Mouse (Mus musculus) urinary bladder, postnatal 25 days (tissue): ENCODE measurements around the gene Dner.

Experiments used
- DNase-seq: peaks from one replicate; pipeline ENCODE4 v3.0.0; 2022; ENCODE audit warnings: low spot score

The Dner gene

DNA sequence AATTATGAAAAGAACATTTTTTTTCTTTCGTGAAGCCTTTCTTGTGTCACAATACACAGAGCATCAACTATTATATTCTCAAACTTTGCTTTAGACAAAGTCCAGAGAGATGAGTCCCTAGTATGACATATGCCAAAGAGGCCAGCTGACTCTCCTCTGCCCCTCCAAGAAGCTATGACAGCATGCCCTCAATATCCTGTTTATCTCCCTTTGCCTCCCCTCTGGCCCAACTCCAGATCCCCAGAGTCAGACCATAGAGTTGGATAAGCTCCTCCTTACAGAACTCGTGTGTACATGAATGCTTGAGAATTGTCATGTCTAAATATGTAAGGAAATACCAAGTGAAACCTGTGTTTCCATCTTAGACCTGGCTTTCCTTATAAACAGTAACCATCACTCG, 170.5 kb downstream of the Dner start:
- DNase-seq, result no peak

DNA sequence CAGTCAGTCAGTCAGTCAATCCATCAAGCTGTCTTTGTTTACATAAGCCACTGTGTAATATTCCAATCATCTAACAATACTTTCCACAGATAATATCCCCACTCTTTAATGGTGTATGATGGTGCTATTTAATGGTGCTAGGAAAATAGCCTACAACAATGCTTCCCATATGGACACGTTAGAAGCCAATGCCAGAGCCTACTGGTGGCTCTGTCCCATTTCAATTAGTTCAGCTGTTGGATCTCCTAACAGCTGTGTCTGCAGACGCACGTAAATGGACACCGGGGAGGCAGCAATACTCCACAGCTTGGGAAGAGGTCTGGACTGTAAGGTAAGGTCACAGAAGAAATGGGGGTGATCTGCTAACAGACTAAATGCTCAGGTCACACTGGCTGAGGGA, 171.6 kb downstream of the Dner start:
- DNase-seq, result no peak

DNA sequence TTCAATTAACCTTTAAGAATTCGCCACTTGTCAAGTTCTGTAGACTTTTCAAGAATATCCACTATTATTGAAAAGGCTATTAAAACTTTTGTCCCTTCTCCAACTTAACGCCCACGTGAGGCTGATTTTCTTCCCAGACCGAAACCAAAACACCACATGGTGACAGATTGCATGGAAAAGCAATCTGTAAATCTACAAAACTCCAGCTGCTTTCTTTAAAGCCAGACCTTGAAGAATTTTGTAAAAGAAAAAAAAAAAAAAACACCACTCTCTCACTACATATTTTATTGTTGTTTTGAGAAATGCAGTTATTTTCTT, 173.1 kb downstream of the Dner start:
- no peak for DNase-seq

DNA sequence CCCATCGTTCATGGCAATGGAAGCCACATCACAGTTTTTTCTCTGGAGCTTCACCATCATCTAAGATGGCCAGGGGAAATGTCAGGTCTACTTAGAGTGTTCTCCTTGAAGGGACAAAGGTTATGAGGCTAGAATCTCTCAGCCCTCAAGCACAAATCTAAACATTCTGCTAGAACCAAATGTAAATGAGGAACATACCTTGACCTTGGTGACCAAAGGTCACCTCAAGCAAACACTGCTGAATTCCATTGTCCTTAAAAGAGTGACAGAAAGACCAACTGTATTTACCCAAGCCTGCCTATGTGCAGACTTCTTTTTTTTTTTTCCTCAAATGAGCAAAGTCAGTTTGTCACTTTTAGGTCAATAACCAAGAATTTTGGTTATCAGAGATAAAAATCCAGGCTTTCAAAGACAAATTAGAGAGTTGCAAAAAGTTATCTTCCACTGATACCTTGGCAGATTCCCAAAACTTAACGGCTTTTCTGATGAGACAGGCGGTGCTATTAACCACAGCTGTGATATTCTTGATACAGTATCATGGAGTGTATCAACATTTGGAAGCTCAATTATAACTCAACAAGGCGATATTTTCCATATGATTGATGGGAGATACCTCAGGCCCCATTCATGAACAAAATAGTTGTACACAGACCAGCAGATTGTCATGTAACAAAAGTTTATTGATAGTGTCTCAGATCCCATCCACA, 173.6 kb downstream of the Dner start:
- DNase-seq, result no peak

DNA sequence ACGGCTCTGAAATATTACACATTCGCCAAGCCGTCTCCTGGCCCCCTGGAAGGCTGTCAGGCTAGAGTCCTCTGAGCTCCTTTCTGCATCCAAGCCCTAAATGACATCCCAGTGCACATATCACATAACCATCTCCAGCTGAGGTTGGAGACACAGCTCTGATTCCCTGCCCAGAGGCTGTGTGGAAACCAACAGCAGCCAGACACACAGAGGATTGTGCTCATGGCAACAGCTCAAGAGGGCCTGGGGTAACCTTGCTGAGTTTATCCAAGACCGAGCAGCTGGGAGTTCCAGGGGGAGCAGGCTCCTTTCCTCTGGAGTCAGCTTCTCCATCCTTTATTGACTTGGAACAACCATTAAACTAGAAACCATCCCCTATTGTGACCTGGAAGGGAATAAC, 177.7 kb downstream of the Dner start:
- DNase-seq, result no peak

DNA sequence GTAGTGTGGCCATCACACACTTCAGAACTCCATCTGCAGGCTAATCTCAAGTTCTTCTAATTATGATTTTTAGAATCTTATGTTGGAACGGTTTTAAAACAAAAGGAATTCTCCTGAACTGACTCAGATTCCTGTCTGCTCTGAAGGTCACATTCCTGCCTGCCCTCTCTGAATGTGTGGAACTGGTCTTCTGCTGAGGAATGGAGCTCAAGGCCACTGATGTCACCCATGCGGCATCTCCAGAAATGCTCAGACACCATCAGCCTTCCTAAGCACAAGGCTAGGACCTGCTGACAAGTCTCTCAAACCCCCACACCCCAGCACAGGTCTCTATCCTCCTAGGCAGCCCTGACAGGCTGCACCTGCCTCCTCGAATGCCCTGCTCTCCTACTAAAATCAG, 182.8 kb downstream of the Dner start:
- no peak for DNase-seq

DNA sequence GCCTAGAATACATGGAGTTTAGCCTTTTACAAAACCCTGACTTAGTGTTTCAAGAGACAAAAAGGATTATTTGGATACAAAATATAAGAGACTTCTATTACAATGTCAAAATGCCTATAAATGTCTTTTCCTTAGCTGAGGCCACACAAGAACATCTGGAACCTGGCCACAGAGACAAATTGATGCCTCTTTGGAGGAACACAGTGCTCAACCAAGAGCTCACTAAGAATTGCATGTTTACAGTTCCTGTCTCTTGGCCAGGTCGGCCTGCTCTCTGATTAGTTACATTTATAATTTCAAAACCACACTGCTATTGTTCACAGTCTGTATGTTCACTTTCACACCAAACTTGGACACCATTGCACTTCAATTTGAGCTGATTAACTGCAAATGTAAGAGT, 187.5 kb downstream of the Dner start:
- no peak for DNase-seq

DNA sequence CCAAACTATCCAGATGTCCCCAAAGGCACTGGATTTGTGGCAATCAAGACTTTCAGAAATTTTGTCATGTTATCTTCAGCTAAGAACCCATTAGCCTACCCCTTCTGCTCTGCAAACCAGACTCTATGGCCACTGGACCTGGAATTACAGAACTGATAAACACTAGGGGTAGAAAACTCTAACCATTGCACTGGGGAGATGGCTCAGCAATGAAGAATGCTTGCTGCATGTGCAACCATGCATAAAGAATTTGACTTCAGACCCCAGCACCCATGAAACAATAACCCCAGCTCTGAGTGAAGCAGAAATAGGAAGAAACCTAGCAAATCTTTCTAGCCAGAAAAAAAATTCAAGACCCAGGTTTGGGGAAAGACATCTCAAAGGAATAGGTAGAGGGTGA, 188.5 kb downstream of the Dner start:
- no peak for DNase-seq

DNA sequence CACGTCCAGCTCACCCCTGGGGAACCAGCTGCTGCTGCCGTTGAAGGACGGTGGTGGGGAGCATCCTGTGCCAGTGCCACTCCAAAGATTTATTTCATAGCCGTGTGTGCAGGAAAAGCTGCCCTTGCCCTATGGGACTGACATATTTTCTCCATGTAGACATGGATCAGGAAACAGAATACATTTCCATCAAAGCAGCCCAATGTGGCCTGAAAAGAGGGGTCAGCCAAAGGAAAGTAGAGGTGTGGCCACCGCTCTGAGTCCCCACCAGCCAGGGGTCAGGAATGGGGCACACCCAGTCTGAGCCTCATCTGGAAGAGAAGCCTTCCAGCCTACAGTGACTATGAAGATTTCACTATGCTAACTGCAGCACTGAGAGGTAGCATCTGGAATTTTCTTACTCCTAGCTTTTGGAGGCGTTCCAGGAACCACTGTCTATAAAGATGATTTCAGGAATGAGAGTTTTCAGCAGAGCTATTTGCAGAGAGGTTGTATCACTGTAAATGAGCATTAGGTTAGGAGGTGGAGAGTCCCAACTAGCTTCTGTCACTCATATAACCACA, 189.0 kb downstream of the Dner start:
- DNase-seq, result peak; percentile 14

DNA sequence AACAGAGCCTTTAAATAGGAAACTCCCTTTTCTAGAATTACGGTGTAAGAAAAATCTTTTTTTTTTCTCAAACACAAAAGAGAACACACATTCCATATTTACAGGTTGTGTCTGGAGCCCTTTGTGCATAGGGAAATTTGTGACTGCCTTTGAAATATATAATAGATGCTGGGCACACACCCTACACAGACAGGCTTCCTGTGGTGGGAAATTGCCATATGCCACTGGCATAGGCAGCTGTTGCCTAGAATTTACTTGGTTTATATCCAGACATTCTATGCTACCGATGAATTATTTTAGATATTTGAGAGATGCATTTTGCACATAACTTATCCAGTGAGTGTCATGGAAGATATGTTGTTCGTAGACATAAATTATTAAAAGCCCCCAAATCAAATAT, 195.3 kb downstream of the Dner start:
- no peak for DNase-seq

DNA sequence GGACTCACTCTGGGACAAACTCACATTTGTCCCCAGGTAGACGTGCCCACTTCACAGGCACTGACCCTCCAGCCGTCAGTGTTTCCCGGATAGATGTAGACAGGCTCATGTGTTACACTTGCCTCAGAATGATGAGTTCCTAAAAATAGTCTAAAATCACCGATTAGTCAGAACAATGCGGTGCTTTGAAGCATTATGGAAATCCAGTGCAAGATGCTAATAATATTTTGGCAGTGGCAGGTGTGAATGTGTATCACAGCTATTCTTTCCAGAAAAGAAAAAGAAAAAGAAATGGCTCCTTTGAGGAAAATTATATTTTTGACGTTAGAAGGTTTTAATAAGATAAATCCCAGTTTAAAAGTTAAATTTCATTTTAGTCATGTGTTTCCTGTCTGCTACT, 204.3 kb downstream of the Dner start:
- DNase-seq, result no peak

DNA sequence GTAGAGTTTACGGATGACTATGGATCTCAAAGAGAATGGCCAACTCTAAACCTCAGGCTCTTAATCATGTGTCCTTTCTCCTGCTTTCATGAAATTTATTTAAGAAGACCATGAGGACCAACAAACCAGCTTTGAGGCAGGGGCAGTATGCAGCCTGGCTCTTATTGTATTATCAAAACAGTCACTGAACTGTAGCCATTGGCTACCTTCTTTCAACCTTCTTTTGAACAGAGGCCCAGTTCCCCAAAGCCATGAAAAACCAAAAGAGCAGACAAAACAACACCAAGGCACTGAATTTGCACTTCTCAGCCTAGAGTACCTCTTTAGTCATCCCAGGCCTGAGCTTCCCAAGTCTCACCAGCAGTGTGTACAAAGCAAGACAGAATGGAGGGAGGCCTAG, 207.5 kb downstream of the Dner start:
- DNase-seq, result no peak

DNA sequence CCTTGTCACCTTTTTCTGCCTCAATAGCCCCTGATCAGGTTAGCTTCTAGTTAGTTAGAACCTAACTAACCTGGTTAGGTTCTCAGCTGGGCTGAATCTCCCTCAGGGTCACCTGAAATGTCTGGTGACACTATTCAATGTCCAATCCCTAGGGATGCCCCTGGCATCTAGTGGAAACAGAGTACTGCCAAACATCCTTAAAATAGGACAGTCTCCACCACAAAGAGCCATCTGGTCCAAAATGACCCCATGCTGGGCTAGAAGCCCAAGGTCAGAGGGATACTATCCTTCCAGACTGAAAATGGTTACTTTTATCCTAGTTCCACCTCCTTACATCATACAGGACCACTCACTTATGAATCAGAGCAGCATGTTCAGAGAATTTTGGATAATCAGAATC, 211.0 kb downstream of the Dner start:
- DNase-seq, result no peak

DNA sequence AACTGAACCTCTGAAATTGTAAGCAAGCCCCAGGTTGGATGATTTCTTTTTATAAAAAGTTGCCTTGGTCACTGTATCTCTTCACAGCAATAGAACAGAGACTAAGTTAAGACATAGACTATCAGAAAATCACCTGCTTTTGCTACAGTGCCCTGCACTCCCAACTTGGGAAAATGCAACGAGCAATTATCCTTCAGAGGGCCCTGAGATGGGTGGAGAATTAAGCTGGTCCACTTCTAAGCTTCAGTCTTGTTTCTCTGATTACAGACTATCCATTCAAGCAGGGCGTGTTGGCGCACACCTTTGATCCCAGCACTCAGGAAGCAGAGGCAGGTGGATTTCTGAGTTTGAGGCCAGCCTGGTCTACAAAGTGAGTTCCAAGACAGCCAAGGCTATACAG, 211.4 kb downstream of the Dner start:
- no peak for DNase-seq

DNA sequence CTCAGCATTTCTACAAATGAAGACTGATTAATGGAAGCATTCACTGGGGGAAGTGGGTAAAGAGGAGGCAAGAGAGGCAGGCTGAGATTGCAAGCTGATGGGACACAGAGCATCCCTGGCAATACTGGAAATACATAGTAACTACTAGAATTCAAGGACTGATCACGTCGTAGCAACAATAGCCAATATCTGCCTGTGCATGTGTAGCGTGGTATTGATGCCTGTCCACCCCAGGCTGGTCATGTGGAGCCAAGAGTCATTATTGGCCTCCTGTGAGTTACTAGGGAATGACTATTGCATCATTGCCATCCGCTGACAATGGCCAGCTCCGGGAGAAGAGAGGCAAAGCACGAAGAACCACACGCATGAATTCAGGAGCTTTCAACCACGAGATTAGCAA, 216.0 kb downstream of the Dner start:
- DNase-seq, result no peak

DNA sequence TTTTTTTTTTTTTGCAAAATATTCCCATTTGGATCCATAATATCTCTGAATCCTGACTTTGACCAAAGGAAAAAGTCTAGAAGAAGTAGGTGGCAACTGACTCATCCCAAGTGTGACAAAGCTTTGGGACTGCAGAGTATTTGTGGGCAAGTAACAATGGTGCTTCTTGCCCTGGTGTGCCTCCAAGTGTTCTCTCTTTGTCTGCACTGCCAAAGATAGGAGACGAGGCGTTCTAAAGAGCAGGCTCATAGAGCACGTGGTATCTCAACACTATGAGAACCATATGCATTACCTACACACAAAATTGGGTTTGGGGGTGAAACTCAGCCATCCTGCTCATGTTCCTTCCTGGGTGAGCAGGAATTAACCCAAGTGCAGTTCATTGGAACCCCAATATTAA, 221.7 kb downstream of the Dner start:
- DNase-seq, result no peak

DNA sequence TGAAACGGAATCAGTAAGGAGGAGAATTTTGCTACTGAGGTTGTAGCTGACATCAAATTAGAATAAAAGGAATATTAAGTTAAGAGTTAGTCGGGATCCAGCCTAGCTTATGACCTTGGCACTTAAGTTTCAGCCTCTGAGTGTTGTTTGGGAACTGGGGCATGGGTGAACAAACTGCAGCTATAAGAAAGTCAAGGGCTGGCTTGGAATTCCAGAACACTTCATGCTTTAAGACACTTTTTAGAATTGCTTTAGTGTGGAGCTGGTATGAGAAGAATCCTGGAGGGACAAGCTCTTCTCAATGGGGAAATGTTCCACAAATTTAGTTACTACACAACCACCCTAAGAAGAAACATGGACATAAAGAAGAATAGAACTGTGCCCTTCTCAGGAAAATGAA, 223.8 kb downstream of the Dner start:
- DNase-seq, result no peak

DNA sequence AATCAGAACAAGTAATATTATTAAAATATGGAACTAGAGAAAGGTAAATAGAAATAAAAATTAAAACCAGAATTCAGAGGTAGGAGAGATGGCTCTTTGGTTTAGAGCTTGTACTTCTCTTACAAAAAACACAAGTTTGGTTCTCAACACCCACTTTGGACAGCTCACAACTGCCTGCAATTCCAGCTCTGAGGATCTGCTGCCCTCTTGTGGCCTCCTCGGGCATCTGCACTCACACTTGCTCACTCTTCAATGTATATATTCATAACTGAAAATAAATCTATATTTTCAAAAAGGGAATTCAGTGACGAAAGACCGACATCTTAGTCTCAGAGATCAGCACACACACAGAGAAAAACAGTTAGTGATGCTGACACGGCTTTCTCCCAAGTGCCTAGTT, 225.7 kb downstream of the Dner start:
- DNase-seq, result no peak

DNA sequence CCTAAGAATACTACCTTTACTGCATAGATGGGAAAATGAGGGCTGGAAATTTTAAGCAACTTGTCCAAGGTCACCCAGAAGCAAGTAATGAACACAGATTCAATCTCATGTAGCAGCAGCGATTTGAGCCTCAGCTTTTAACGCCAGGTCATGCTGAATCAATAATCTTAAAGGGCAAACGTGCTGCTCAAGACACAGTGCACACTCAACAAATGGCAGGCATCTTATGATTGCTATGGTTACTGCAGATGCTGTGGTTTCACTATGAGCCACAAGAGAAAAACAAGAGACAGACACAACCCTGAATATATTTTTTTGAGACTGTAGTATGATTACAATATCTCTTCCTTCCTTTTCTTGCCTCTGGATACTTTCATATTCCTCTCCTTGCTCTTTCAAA, 228.4 kb downstream of the Dner start:
- DNase-seq, result no peak

DNA sequence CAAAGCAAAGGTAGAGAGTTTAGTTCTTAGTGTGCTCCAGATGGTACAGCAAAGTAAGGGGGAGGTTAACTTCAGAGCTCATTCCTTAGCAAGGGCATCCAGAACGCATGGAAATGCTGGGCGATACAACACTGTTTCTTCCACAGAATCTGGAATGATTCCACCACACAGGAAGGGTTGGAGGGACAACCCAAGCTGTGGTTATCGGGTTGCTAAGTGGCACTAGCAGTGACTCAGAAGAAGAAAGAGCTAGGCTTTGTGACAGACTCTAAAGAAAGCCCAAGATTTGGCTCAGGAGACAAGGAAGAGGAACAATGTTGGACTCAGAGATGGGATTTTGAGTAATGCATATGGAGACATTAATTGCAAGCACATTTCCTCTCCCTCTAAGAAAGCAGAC, 231.3 kb downstream of the Dner start:
- DNase-seq, result no peak

DNA sequence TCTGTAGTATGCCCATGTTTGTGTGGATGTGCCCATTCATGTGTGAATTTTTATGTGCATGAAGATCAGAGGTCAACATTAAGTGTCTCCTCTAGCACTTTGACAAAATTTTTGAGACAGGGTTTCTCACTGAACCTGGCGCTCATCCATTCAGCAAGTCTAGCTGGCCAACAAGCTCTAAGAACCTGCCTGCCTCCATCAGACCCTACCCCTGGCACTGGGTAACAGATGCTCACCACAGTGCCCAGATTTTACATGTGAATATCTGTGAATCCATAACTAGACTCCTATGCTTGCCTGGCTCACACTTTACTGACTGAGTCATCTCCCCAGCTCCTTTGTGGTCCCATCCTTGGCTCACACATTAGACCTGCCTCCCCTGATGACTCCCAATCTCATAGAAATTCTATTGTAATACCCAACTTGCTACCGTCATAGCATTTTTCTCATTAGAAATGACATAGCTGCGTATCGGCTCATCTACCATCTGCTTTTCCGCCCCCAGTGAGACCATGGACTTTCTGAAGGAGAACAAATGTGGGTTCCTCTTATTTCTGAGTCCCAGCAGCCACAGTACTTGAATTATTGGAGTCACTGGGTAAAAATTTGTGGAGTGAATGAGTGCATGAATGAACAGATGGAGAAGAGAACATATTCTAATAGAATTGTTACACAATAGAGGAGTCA, 231.9 kb downstream of the Dner start:
- DNase-seq, result no peak

DNA sequence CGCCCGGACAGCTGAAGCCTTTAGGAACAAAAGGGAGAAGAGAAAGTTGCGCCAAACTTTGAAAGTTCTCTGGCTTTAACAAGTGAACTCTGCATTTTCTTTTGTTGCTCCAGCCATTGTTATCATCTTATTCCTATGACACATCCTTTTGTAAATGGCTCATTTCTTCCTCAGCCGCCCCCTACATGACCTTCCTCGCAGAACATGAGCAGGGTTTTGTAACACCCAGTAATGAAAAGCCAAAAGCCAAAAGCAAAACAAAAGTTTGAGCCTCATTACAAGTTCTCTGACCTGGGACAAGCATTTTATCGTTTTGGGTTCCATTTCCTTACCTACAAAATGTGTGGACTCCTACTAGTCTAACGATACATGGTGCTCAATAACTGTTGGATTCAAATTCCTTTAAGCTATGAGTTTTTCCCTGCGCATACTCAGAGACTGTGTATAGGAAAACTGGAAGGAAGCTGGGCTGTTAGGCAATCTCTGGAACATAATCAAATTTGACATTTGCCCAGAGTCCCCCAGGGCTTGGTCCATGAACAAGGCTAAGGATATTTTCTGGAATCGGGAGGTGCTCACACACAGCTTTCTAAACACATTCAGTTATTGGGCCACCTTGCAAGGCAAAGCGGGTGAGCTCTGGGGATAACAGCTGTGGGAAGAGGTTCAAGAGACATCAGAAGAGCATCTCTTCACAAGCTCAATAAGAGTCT, 246.3 kb downstream of the Dner start:
- DNase-seq, result peak; percentile 9

DNA sequence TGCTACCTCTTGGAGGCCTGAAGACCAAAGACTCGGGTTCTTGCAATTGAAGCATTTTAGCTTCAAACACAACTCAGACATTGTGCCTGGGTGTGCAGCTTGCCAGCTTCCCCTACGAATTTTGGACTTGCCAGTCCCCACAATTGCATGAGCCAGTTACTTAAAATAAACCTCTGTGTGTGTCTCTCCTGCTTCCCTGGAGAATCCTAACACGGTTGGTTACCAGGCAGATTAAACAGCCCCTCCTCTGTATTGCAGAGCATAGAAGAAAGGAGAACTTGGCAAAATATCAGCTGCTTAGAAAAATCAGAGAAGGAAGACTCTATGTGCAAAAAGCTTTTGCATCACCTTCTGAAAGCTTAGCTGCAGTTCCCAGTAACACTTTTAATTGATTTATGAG, 252.4 kb downstream of the Dner start:
- no peak for DNase-seq
